Mouse (Mus musculus): ENCODE data around the gene Gm2163. TPM values are rescaled to one million over a fixed set of nuclear protein-coding genes. Genes with fewer than 3 reads are reported as not detected.
"Not testable (repeated sequence)": the region's sequence is repeated elsewhere in the genome, so short reads cannot be mapped to it uniquely, and the experiment has no call there.

Gm2163 gene
- total RNA-seq (2021) = 1 to 10 TPM; 2.3 to 2.5 TPM
- long read RNA-seq = 0 reads

DNA sequence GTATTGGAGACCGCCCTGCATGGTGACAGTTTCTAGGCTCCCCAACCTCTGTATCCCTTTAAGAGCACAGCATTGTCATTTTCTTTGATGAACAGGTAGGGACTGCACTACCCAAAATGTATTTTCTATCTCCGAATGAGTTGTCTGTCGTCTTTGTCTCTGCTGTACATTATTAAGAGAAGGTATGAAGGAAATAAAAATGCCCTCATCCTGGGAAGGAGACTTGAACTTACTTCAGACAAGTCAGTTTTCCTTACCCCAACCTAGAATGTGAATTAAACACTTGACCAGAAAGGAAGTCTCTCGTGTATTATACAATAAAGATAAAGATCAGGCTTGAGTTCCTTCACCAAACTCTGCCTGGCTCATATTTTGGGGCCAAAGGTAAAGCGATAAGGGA lies at the start of gene Gm2163:
Gene Gm2163, plus strand, starts transcription at position 301 of the 400 bp plus-strand sequence.
- not testable (repeated sequence) for DNase-seq (ENCODE audit: low spot score in 2 of 2)

- DNase-seq (ENCODE audit: low spot score in 2 of 2) = not testable (repeated sequence)
Observed at GRCm38 (mm10) chr4:42439078-42439477, 27.5 kb upstream of the Gm2163 start, which contains the start of gene Gm21586. Gene Gm21586 (plus strand): TSS chr4:42439378.

- DNase-seq (ENCODE audit: low spot score in 2 of 2) = not testable (repeated sequence)
Observed at GRCm38 (mm10) chr4:42528075-42528474, 61.5 kb downstream of the Gm2163 start, which contains the start of gene Fam205a2. Gene Fam205a2 (minus strand): TSS chr4:42528175.

- DNase-seq (ENCODE audit: low spot score in 2 of 2) = not testable (repeated sequence)
Observed at GRCm38 (mm10) chr4:42611895-42612294, 145.3 kb downstream of the Gm2163 start, which contains the start of gene Gm10591. Gene Gm10591 (plus strand): TSS chr4:42612195.

DNA sequence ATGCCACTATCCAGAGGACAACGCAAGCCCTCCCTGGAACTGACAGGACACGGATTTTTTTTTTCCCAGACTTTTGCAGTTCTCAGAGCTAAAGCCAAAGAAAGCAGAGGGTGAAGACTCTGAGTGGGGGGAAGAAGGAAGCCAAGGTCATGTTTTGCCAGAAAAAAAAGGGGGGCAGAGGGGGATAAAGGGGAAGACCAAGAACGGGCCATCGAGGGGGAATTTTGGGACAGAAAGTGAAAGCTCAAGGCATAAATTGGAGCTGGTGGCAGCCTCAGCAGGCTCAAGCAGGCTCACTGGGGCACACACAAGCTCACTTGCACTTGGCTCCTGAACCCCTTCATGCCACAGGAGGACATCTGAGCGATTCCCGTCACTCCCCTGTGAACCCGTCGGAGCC lies 162.9 kb downstream of the Gm2163 start, which contains the start of gene Gm2564:
Gene Gm2564, plus strand, starts transcription at position 301 of the 400 bp plus-strand sequence.
- not testable (repeated sequence) for DNase-seq (ENCODE audit: low spot score in 2 of 2)

Other genes with a start within 250 kb of the Gm2163 start
- gene Gm10600, start 226.1 kb upstream of the Gm2163 start, total RNA-seq (2021) = 1 to 10 TPM; 4.5 to 5.3 TPM
- gene Ccl21b, start 211.0 kb upstream of the Gm2163 start, total RNA-seq (2021) = not detected
- gene Gm21953, start 172.5 kb upstream of the Gm2163 start, total RNA-seq (2021) = not detected
- not detected for gene Fam205a3, start 148.4 kb upstream of the Gm2163 start, total RNA-seq (2021)
- gene Gm21586, start 27.4 kb upstream of the Gm2163 start, total RNA-seq (2021) = not detected
- not detected for gene Fam205a2, start 61.4 kb downstream of the Gm2163 start, total RNA-seq (2021)
- not detected for gene Gm10591, start 145.4 kb downstream of the Gm2163 start, total RNA-seq (2021)
- gene Gm2564, start 163.0 kb downstream of the Gm2163 start, total RNA-seq (2021) = 10 to 100 TPM; 11.5 to 12.2 TPM
- gene Ccl27b, start 188.5 kb downstream of the Gm2163 start, total RNA-seq (2021) = 1 to 10 TPM in 1 of 2 experiments, not detected in 1; 1.6 TPM
- gene Il11ra2, start 195.1 kb downstream of the Gm2163 start, total RNA-seq (2021) = not detected